Mouse (Mus musculus): ENCODE data around the gene Fgf8.

Gene Fgf8

GRCm38 (mm10) chr19:45742218-45742983 is at the start of gene Fgf8:
TSS of gene Fgf8 (minus strand) at chr19:45742915.
- DNase-seq (ENCODE audit: low spot score), result no peak

- no peak for DNase-seq (ENCODE audit: low spot score)
These were observed 49.7 kb upstream of the Fgf8 start for GRCm38 (mm10) chr19:45792404-45792803.

- DNase-seq (ENCODE audit: low spot score), result no peak
These were observed 47.5 kb upstream of the Fgf8 start for GRCm38 (mm10) chr19:45789888-45790874.

DNA sequence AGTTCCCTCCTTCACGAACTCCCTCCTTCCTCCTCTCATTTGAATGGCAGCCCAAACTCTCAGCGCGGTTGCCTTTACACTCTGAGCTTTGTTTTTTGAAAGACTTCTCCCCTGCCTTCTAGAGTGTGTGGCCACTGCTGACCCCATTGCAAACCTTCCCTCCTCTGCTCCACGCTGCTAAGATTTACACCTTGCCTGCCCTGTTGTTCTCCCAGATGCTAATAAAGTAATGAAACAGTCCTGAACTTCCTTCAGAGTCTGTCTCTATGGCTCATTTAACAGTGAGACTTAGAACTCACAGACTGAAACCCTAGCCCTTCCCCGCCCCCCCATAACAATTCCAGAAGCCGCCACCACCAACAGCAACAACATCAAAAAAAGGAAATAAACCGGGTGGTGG is 46.6 kb upstream of the Fgf8 start:
- DNase-seq (ENCODE audit: low spot score), result no peak

GRCm38 (mm10) chr19:45788337-45788736 is 45.6 kb upstream of the Fgf8 start:
- no peak for DNase-seq (ENCODE audit: low spot score)

DNA sequence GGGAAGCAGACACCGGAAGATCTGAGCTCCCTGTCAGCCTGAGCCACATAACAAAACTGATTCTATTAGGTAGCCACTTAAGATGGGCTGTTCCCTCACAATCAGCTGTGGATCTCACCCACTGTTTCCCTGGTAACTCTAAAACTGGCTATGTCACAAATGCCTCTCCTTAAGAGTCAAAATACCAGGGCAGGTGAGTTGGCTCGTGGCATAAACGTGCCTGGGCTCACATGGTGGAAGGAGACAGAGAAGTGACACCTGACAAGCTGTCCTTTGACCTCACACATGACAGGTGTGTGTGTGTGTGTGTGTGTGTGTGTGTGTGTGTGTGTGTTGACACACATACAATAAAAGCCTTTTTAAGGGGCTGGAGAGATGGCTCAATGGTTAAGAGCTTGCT is 44.7 kb upstream of the Fgf8 start:
- DNase-seq (ENCODE audit: low spot score), result no peak

DNA sequence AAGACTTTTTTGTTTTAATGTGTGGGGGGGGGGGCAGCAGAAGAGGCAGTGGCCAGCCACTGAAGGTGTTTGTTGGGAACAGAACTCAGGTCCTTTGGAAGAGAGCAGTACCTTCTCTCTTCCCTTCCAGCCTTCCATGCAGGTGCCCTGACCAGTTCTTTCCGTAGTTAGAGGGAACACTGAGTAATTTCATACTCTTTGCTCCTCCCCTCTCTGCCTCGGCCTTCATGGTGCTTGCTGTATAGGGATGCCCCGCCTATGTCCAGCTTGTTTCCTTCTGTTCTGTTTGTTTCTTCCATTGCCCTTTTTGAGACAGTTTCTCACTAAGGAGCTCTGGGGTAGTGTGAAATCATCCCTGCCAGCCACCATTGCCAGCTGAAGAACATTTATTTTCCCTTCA is 42.8 kb upstream of the Fgf8 start:
- no peak for DNase-seq (ENCODE audit: low spot score)

GRCm38 (mm10) chr19:45783933-45784576 is 41.3 kb upstream of the Fgf8 start:
- DNase-seq (ENCODE audit: low spot score), result no peak

DNA sequence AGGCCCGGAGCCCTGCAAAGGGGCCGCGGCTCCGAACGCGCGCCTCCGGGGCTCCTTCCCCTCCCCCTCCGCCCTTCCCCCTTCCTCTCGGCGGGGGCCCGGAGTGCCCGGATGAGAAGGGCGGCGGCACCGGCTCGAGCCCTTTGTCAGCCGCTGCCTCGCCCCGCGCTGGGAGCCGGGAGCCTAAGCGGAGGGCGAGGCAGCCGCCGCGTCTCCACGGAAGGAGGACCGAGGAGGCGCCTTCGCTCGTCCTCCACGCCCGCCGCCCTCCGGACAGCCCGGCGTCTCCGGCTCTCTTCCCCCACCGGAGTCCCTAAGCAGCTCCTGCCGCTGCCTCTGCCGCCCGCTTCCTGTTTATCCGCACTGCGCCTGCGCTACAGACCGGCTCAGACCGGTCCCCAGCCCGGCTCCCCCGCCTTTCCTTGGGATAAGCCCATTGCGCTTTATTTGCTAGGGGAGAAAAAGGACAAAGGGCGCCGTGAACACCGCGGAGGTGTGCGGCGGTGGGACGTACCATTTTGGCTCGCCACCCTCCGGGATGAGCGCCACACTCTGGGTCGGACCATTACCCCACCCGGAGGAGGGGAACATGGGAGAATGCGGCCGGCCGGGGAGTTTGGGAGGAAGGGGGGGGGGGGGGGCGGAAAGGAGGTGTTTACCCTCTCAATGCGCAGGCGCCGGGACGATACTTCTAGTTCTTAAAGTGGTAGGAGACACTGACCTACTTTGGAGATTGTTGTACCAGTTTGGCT is 40.6 kb upstream of the Fgf8 start, which contains the start of gene Mgea5:
Gene Mgea5, minus strand, starts transcription at position 657 of the 752 bp plus-strand sequence.
- DNase-seq (ENCODE audit: low spot score), result peak; percentile 94

GRCm38 (mm10) chr19:45782315-45783001 is 39.7 kb upstream of the Fgf8 start:
- peak; percentile 13 for DNase-seq (ENCODE audit: low spot score)

- no peak for DNase-seq (ENCODE audit: low spot score)
These were observed 39.0 kb upstream of the Fgf8 start for GRCm38 (mm10) chr19:45781676-45782075.

DNA sequence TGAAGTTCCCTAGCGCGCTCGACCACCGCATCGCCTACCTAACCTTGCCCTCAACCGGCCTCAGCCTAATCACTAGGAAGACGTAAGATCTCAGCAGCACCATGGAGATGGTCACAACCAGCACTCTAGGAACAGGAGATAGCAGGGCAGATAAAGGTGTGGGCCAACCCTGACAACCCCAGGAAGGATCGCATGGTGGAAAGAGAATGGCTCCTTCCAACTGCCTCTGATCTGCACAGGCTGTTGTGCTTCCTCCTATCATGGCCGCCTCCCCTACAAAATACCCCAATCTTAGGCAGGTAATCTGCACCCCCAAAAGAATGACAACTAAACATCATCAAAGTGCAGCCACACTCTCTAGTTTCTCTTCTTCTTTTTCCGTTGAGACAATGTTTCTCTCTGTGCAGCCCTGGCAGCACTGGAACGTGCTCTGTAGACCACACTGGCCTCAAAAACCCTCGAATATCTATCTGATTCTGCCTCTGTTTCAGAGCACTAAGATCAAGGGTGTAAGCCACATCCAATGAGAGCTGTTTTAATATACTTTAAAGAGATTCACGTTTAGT is 37.7 kb upstream of the Fgf8 start:
- no peak for DNase-seq (ENCODE audit: low spot score)

DNA sequence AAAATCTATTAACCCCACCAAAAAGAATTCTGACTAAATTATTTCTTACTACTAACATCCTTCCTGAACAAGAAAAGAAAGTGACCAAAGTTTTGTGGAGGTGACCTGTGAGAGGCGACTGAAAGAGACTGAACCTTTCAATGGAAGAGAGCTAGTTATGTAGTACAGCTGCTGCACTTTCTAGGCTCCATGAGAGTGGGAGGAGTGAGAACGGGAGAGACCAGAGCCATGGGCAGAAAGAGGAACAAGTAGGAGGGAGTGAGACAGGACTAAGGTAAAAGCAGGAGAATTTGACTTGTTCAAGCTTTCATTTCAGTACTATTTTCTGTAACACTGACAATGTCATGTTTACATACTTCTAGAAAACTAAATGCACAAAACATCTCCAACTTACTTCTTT is 32.8 kb upstream of the Fgf8 start:
- no peak for DNase-seq (ENCODE audit: low spot score)

- DNase-seq (ENCODE audit: low spot score), result no peak
These were observed 28.8 kb upstream of the Fgf8 start for GRCm38 (mm10) chr19:45771501-45771900.

GRCm38 (mm10) chr19:45760810-45761209 is 18.1 kb upstream of the Fgf8 start:
- no peak for DNase-seq (ENCODE audit: low spot score)

GRCm38 (mm10) chr19:45758671-45759070 is 16.0 kb upstream of the Fgf8 start:
- DNase-seq (ENCODE audit: low spot score), result no peak

DNA sequence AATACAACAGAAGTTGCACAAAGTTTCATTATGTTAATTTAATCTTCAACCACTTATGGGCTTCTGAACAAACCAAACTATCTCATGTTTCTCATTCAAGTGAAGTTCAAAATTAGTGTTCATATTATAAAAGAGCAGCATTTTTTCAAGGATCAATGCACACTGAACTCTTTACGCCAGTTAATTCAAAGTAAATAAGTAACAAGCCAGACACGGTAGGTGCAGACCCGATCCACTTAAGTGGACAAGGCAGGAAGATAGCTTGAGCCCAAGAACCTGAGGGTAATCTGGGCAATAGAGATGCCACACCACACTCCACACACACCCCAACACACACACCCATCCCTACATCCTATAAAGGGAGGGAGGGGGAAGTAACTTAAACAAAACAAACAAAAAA is 10.8 kb upstream of the Fgf8 start:
- DNase-seq (ENCODE audit: low spot score), result no peak

DNA sequence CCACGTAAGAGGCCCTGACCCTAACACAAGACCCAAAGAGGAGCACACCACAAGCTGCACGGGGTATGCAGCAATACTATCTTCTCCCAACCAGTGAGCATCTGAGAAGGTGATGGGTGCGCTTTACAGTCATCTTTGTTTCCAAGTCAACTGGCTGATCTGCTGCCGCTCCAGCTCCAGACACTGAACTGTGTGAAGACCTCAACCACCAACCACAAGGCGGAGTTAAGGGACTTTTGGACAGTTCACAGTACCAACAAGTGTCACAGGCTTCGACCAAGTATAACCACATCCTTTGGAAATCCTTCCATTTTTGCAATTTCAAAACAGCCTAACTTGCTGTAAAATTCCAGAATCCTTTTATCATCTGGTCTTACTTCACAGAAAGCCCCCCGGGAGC is 9.2 kb upstream of the Fgf8 start:
- no peak for DNase-seq (ENCODE audit: low spot score)

DNA sequence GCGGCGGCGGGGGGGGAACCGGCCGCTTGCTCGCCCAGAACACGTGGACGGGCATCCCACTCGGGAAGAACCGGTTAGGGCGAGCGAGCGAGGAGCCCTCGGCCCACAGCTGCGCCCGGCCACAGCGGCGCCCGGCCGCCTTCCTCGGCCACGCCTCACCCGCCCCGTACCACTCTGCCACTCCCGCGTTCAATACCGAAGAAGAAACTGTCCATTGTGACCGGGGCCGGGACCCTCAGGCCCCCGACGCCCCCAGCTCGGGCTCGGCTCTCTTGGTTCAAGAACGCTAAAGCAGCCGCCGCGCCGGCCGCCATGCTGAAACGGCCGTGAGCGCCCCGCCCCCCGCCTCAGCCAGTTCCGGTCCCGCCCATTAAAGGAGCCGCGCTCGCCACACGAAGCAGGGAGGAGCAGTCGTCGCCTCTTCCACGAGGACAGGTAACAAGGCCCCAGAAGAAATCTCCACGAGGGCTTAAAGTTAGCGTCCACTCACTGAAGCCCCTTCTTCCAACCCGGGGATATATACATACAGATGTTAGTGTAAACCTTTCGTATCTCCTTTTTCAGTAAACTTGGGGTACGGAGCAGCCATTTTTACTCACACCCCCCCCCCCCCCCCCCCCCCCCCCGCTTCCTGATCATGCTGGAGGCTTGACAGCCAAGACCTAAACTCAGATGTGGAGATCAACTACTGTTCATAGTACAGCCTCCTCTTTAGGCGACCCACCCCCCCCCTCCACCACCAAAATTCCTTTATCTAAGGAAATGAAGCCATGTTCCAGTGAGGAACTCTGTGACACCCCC is 6.7 kb upstream of the Fgf8 start, which contains the start of gene Npm3:
Gene Npm3, minus strand, starts transcription at position 349 of the 801 bp plus-strand sequence.
- DNase-seq (ENCODE audit: low spot score), result peak; percentile 29

Measured in layer of hippocampus, adult 9-10 months (tissue).